Mouse (Mus musculus): ENCODE results near the gene Sec1. TPM values are rescaled to one million over a fixed set of nuclear protein-coding genes. Genes with fewer than 3 reads are reported as not detected.
A peak's percentile ranks its signal among the peaks of the same experiment; 100 is the strongest.

Gene Sec1
- polyA plus RNA-seq, 1 experiment from 2014 or later = 0.13 TPM

DNA sequence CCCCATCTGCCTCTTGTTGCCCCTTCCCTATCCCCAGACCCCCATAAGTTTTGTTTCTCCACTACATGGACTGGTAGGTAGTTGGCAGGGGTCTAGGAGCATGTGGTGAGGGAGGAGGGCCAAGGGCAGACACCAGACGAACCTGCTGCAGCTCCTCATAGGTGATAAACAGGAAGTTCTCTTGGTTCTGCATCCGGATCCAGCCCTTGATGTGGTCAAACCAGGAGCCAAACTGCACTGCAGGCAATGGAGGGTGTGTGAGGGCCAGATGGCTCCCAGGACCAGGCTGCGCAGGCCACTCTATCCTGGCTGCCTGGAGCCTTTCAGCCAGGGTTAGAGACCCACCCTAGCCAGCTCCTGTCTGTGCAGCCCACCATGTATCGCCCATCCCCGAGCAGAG lies 39.3 kb upstream of the Sec1 start:
- no peak overlapping the region for H3K27ac ChIP-seq
- no peaks in the 10 kb centered on the region for H3K9me3 ChIP-seq (replicated peaks; ENCODE audit: low read length)
- no peak overlapping the region for H3K9ac ChIP-seq (ENCODE audit: low read depth, low read length)
- ATAC-seq (replicated peaks; ENCODE audit: low FRiP score, low read depth) (no peak), DNase-seq (ENCODE audit: low spot score) (no peak)
- H3K4me2 ChIP-seq (ENCODE audit: low read length) = no peak overlapping the region
- no peaks in the 10 kb centered on the region for H3K27me3 ChIP-seq (ENCODE audit: insufficient read depth, low read length)
- H3K4me3 ChIP-seq (replicated peaks; ENCODE audit: low read depth, low read length) = no peak overlapping the region
- peaks cover 6% of the 10 kb centered on the region; the same call in 1 of the 2 replicates for H3K4me1 ChIP-seq (replicated peaks; ENCODE audit: insufficient read depth, low read length)
- H3K36me3 ChIP-seq (ENCODE audit: insufficient read depth, low read length) = no peaks in the 10 kb centered on the region
- TF ChIP-seq CTCF (IDR thresholded peaks at IDR 0.05; ENCODE audit: low read depth) = no peak
- 75% methylated on average over 5 of the region's 5 CpGs for WGBS

DNA sequence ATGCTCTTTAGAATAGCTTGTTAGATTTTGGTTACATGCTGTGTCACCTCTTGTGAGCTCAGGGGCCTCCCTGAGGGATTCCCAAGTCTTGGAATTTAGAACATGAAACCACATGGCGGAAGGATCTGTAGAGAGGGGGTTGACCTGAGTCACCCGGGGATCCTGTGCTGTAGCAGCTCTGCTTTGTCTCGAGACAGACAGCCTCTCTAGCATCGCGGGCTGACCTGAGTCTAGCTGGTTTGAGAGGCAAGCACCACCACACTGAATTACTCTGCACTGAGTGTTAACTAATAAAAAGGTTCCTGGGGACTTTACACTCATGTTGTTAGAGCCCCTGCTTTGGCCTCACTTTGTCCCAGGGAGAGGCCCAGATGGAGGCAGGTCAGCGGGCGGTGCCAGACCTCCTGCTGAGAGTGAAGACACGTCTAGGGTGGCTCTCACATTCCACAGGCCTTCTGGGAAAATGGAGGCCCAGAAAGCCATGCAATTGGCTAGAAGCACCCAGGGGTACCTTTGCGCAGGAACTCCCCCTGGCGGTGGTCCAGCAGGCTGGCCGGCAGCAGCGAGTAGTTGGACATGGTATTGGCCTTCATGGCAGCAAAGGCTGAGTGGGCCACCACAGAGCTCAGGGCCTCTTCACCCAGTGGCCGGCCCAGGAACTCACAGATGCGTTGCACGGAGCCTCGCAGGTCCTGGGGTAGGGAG lies 36.7 kb upstream of the Sec1 start:
- Histone ChIP-seq H3K4me3 (replicated peaks; ENCODE audit: low read depth, low read length) (no peak overlapping the region), H3K9ac (ENCODE audit: low read depth, low read length) (no peak overlapping the region; the same call in 1 of the 2 replicates), H3K4me2 (ENCODE audit: low read length) (no peak overlapping the region), H3K27me3 (ENCODE audit: insufficient read depth, low read length) (no peaks in the 10 kb centered on the region), H3K9me3 (replicated peaks; ENCODE audit: low read length) (no peaks in the 10 kb centered on the region), H3K4me1 (replicated peaks; ENCODE audit: insufficient read depth, low read length) (peaks cover 6% of the 10 kb centered on the region; the same call in 1 of the 2 replicates), H3K36me3 (ENCODE audit: insufficient read depth, low read length) (0 out of 2 replicates have a peak, but pooled peaks cover 6% of the 10 kb centered on the region), H3K27ac (0 out of 2 replicates have a peak overlapping the region, but pooled peaks have one; percentile 31)
- WGBS = 17% methylated on average over 16 of the region's 16 CpGs
- peak; percentile 77 for DNase-seq (ENCODE audit: low spot score)
- ATAC-seq (replicated peaks; ENCODE audit: low FRiP score, low read depth) = peak; percentile 79
- peak; percentile 87 for TF ChIP-seq CTCF (IDR thresholded peaks at IDR 0.05; ENCODE audit: low read depth)

DNA sequence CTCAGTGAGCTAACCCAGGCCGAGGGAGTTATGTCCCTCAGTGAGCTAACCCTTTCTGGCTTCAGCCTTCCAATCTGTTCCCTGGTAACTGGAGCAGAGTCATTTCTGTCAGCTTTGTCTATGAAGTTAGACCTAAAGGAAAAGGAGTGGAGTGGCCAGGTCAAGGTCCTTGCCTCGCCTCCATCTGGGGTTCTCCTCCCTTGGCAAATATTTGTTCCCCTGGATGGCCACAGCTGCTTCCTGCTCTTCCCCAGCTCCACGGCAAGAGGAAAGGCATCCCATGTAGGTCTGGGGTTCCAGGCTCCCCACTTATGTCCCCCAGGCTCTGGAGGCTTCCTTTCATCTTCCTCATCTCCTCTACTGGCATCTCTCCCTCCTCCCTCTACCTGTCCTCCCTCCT lies 33.4 kb upstream of the Sec1 start:
- Histone ChIP-seq H3K4me3 (replicated peaks; ENCODE audit: low read depth, low read length) (no peak overlapping the region), H3K9ac (ENCODE audit: low read depth, low read length) (no peak overlapping the region), H3K9me3 (replicated peaks; ENCODE audit: low read length) (no peaks in the 10 kb centered on the region), H3K27ac (no peak overlapping the region), H3K27me3 (ENCODE audit: insufficient read depth, low read length) (no peaks in the 10 kb centered on the region), H3K4me1 (replicated peaks; ENCODE audit: insufficient read depth, low read length) (peaks cover 6% of the 10 kb centered on the region; the same call in 1 of the 2 replicates), H3K4me2 (ENCODE audit: low read length) (no peak overlapping the region), H3K36me3 (ENCODE audit: insufficient read depth, low read length) (peaks cover 22% of the 10 kb centered on the region; the same call in 1 of the 2 replicates)
- no peak for TF ChIP-seq CTCF (IDR thresholded peaks at IDR 0.05; ENCODE audit: low read depth)
- DNase-seq (ENCODE audit: low spot score) (no peak), ATAC-seq (replicated peaks; ENCODE audit: low FRiP score, low read depth) (no peak)
- 76% methylated on average over 3 of the region's 3 CpGs for WGBS

DNA sequence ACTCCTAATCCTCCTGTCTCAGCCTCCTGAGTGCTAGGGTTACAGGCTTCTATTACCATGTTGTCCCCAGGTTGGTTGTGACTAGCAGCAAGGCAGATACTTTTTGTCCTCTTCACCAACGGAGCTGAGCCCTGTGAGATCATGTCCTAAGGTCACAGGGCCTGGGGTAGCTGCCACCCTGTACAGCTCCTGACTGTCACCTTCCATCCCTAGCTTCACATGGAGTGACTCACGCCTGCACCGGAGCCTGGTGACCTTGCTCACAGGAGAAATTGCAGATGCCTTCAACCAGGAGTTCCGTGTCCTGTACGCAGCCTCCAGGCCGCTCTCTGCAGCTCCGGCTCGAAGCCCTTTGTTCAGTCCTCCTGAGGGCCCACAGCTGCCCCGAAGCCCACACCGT lies 32.2 kb upstream of the Sec1 start:
- Histone ChIP-seq H3K9ac (ENCODE audit: low read depth, low read length) (no peak overlapping the region), H3K9me3 (replicated peaks; ENCODE audit: low read length) (no peaks in the 10 kb centered on the region), H3K27me3 (ENCODE audit: insufficient read depth, low read length) (no peaks in the 10 kb centered on the region), H3K4me1 (replicated peaks; ENCODE audit: insufficient read depth, low read length) (peaks cover 6% of the 10 kb centered on the region; the same call in 1 of the 2 replicates), H3K4me2 (ENCODE audit: low read length) (no peak overlapping the region), H3K36me3 (ENCODE audit: insufficient read depth, low read length) (peaks cover 28% of the 10 kb centered on the region; the same call in 1 of the 2 replicates), H3K4me3 (replicated peaks; ENCODE audit: low read depth, low read length) (no peak overlapping the region), H3K27ac (no peak overlapping the region)
- WGBS = 84% methylated on average over 10 of the region's 10 CpGs
- TF ChIP-seq CTCF (IDR thresholded peaks at IDR 0.05; ENCODE audit: low read depth) = no peak
- DNase-seq (ENCODE audit: low spot score) (no peak), ATAC-seq (replicated peaks; ENCODE audit: low FRiP score, low read depth) (no peak)

DNA sequence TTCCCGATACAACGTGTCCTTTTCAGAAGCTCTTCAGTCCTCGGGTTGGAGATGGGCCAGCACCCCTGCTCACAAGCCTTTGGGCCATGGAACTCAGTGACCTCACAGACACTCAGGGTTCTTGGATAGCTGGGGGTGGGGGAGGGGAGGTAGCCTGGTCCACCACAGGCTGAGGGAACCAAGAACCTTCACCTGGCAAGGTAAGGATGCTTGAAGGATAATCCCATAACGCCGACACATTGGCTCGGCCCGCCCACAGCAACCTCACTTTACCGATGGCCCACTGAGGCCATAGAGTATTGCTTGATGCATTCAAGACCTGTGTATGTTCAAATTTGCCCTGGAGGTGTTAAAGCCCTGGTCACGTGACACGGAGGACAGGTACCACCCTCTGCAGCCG lies 31.5 kb upstream of the Sec1 start, which contains the start of gene Spaca4:
Gene Spaca4, minus strand, starts transcription at position 101 of the 400 bp plus-strand sequence.
- WGBS = 85% methylated on average over 11 of the region's 11 CpGs
- H3K4me1 ChIP-seq (replicated peaks; ENCODE audit: insufficient read depth, low read length) = peaks cover 4% of the 10 kb centered on the region; the same call in 1 of the 2 replicates
- DNase-seq (ENCODE audit: low spot score) (no peak), ATAC-seq (replicated peaks; ENCODE audit: low FRiP score, low read depth) (no peak)
- no peak for TF ChIP-seq CTCF (IDR thresholded peaks at IDR 0.05; ENCODE audit: low read depth)
- no peak within 1 kb of the TSS for H3K9ac ChIP-seq (ENCODE audit: low read depth, low read length)
- H3K27me3 ChIP-seq (ENCODE audit: insufficient read depth, low read length) = no peaks in the 10 kb centered on the region
- H3K4me3 ChIP-seq (replicated peaks; ENCODE audit: low read depth, low read length) = no peak within 1 kb of the TSS
- no peaks in the 10 kb centered on the region for H3K9me3 ChIP-seq (replicated peaks; ENCODE audit: low read length)
- no peak within 1 kb of the TSS for H3K27ac ChIP-seq
- no peak within 1 kb of the TSS for H3K4me2 ChIP-seq (ENCODE audit: low read length)
- peaks cover 34% of the 10 kb centered on the region; the same call in 1 of the 2 replicates for H3K36me3 ChIP-seq (ENCODE audit: insufficient read depth, low read length)

DNA sequence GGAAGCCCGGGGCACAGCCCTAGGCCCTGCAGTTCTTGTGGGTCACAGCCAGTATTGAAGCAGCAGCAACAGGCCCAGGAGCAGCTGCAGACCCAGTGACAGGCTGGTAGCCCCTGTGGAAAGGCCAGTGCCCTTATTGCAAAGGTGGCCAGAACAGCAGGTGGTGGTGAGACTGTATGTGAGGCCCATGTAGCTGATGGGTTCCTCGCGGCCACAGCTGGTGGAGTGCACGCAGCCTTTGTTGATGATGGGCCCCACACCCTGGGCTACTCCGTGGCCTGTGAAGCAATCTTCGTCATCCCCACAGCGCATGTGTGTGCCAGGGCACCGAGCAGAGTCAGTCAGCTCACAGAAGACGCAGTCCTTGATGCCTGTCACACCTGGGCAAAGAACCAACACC lies 30.9 kb upstream of the Sec1 start:
- no peaks in the 10 kb centered on the region for H3K9me3 ChIP-seq (replicated peaks; ENCODE audit: low read length)
- H3K36me3 ChIP-seq (ENCODE audit: insufficient read depth, low read length) = peaks cover 35% of the 10 kb centered on the region; the same call in 1 of the 2 replicates
- H3K27me3 ChIP-seq (ENCODE audit: insufficient read depth, low read length) = no peaks in the 10 kb centered on the region
- H3K27ac ChIP-seq = no peak overlapping the region
- no peaks in the 10 kb centered on the region for H3K4me1 ChIP-seq (replicated peaks; ENCODE audit: insufficient read depth, low read length)
- H3K4me2 ChIP-seq (ENCODE audit: low read length) = no peak overlapping the region
- no peak overlapping the region for H3K9ac ChIP-seq (ENCODE audit: low read depth, low read length)
- H3K4me3 ChIP-seq (replicated peaks; ENCODE audit: low read depth, low read length) = no peak overlapping the region
- WGBS = 93% methylated on average over 9 of the region's 9 CpGs
- ATAC-seq (replicated peaks; ENCODE audit: low FRiP score, low read depth) = no peak
- DNase-seq (ENCODE audit: low spot score) = no peak
- no peak for TF ChIP-seq CTCF (IDR thresholded peaks at IDR 0.05; ENCODE audit: low read depth)
